Mouse (Mus musculus): ENCODE measurements around the gene Nectin2. TPM values are rescaled to one million over a fixed set of nuclear protein-coding genes. Genes with fewer than 3 reads are reported as not detected.

Nectin2 gene
- 32.1 TPM for polyA plus RNA-seq (2014; fragmentation: Illumina TruSeq; extraction: RNeasy Lipid Tissue Mini Kit (QIAGEN cat#74804); ENCODE audit: low read depth, low replicate concordance)

GRCm38 (mm10) chr7:19750217-19751069, at the start of gene Nectin2:
TSS of gene Nectin2 (minus strand) at chr7:19750483.

DNA sequence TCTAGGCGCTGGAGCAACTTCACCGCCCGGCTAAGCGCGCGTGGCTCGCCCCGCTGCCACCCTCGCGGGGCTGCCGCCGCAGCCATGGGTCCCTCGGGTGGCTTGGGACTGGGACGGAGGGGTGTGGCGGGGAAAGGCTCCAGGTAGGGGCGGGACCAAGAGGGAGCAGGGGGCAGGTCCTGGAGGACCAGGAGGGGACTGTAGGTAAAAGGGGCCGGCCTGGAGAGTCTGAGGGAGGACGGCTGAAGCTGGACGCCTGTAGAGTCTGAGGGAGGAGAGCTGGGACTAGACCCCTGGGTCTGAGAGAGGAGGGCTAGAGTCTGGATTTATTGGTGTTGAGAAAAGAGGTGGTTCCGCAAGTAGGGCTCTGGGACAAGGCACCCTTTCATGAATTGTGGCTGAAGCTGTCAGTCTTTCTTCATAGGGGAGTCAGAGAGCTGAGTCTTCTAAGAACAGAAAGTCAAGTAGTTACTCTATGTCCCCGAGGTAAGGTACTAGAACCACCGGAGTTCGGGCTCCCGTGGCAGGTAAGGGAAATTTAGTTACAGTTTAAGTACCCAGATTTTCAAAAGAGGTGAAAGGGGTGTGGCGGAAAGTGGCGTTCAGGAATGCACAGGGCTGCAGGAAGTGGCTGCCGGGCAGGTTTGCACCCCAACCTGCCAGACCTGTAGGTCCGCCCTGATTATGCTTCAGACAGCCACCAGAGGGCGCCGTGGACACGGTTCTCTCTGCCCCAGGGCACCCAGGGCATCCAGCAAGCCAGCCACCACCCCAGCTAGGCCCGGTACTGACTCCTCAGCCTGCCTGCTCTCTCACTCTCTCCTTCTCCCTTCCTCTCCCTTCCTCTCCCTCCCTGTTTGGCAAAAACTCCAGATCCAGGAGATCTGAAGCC, 46.7 kb upstream of the Nectin2 start, which contains the start of gene Cblc:
TSS of gene Cblc (minus strand) at position 113 of the 892 bp plus-strand sequence.

GRCm38 (mm10) chr7:19770984-19771391, 20.7 kb upstream of the Nectin2 start, which contains the start of gene Bcam:
TSS of gene Bcam (minus strand) at chr7:19771016.

DNA sequence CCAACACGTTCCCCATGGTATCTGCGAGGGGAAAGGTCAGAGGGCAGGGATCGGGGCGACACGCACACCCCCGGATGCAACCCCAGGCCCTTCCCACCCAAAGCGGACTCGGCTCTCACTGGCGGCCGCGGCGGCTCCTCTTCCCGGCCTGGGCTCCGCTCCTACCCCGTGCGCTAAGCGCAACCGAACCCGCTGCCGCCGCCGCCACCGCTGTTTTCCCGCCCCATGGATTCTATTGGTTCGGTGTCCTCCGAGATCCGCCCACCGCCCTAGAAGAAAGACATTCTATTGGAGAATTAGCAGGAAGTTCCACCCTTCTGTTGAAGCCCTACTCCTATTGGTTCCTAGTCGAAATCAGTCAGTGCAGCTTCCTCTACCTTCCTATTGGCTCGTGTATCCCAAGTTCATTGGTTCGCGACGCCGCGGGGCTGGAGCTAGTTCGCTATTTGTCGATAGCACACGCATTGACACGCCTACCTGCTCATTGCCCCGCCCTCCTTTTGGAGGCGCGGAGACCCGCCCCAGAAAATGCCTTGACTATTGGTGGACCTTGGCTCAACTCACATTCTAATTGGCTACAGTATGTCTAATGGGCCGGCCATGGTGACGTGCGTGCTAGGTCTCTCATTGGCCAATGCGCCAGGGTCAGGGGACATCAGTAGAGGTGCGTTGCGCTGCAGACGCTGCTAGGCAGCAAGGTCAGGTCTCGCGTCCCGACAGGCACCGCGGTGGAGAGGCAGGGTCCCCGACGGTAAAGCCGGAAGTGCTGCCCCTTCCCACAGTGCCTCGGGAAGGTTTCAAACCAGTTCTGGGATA, 34.8 kb downstream of the Nectin2 start, which contains the start of gene Tomm40:
TSS of gene Tomm40 (minus strand) at position 200 of the 816 bp plus-strand sequence.

GRCm38 (mm10) chr7:19698907-19699826, 51.1 kb downstream of the Nectin2 start, which contains the start of gene Apoe:
TSS of gene Apoe (minus strand) at chr7:19699188.

DNA sequence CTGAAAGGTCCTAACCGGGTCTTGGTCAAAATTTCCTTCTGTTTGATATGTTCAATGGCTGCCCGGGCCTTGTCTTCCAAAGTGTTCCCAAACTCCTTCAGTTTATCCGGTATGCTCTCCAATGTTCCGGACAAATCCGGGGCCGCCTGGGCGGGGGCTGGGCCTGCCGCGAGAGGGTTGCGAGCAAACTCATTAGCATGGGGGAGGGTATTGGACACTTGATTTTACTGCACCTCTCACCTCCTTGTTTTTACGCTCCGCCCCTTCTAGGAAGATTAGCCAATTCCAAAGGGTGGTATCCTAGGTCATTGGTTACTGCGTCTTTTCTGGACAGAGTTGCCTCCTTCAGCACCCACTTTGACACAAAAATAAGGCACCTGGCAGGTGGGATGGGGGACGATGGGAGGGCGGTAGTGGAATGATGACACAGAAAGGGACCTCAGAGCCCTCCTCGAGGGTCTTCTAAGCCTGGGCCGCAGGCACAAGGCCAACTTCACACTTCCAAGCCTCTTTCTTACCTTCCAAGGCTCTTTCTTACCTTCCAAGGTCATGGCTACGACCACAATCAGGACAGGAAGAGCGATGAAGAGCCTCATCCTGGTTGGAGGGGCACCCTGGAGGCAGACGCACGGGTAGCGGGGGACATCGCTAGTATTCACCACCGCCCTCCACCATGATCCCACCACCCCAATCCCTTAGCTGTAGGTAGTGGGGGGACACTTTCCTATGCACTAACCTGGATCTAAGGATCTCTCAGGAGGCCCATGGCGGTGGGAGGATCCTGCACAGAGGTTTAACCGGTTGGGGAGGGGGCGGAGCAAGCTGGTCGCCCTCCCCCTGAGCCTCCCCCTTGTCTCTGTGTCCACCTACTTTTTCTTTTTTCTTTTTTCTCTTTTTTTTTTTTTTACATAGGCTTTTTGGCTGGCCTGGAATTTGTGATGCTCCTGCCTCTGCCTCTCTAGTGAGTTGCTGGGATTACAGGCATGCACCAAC, 58.1 kb downstream of the Nectin2 start, which contains the start of gene Apoc1:
TSS of gene Apoc1 (minus strand) at position 788 of the 993 bp plus-strand sequence.

DNA sequence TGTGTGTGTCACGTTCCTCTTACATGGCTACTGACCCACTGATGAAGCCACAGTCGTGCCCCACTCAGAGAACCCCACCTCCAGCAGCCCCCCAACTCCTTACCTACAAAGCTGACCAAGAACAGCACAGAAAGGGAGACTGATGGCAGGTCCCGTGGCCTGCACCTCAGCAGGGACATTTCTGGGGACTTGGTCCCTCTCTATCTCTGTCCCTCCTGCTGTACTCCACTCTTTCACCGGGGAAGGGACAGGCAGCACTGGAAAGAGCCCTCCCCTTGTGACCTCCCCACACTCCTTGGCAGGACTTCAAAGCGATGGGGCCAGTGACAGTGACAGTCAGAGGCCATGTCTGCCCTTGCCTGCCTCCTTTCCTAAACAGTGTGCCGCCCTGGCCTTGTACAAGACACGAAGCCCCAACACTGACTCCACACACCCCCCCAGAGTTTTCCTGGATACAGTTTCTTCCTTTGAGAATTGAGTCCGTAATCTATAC, 69.0 kb downstream of the Nectin2 start, which contains the start of the genes Gm44805 and Apoc4:
TSS of gene Gm44805 (minus strand) at position 222 of the 493 bp plus-strand sequence.
TSS of gene Apoc4 (minus strand) at position 278 of the 493 bp plus-strand sequence.

GRCm38 (mm10) chr7:19677872-19678271, 72.4 kb downstream of the Nectin2 start, which contains the start of gene Apoc2:
TSS of gene Apoc2 (minus strand) at chr7:19677941.

Other genes starting within 250 kb of the Nectin2 start
- gene Bloc1s3, start 242.1 kb downstream of the Nectin2 start, polyA plus RNA-seq (2014; fragmentation: Illumina TruSeq; extraction: RNeasy Lipid Tissue Mini Kit (QIAGEN cat#74804); ENCODE audit: low read depth, low replicate concordance) = 2.7 TPM
- 23.6 TPM for gene Trappc6a, start 242.1 kb downstream of the Nectin2 start, polyA plus RNA-seq (2014; fragmentation: Illumina TruSeq; extraction: RNeasy Lipid Tissue Mini Kit (QIAGEN cat#74804); ENCODE audit: low read depth, low replicate concordance)
- not detected for gene Nkpd1, start 232.6 kb downstream of the Nectin2 start, polyA plus RNA-seq (2014; fragmentation: Illumina TruSeq; extraction: RNeasy Lipid Tissue Mini Kit (QIAGEN cat#74804); ENCODE audit: low read depth, low replicate concordance)
- 69.0 TPM for gene Ppp1r37, start 187.4 kb downstream of the Nectin2 start, polyA plus RNA-seq (2014; fragmentation: Illumina TruSeq; extraction: RNeasy Lipid Tissue Mini Kit (QIAGEN cat#74804); ENCODE audit: low read depth, low replicate concordance)
- 1.1 TPM for gene Zfp296, start 173.2 kb downstream of the Nectin2 start, polyA plus RNA-seq (2014; fragmentation: Illumina TruSeq; extraction: RNeasy Lipid Tissue Mini Kit (QIAGEN cat#74804); ENCODE audit: low read depth, low replicate concordance)
- gene Gemin7, start 172.9 kb downstream of the Nectin2 start, polyA plus RNA-seq (2014; fragmentation: Illumina TruSeq; extraction: RNeasy Lipid Tissue Mini Kit (QIAGEN cat#74804); ENCODE audit: low read depth, low replicate concordance) = 53.3 TPM
- gene Clasrp, start 146.0 kb downstream of the Nectin2 start, polyA plus RNA-seq (2014; fragmentation: Illumina TruSeq; extraction: RNeasy Lipid Tissue Mini Kit (QIAGEN cat#74804); ENCODE audit: low read depth, low replicate concordance) = 35.4 TPM
- gene Relb, start 121.0 kb downstream of the Nectin2 start, polyA plus RNA-seq (2014; fragmentation: Illumina TruSeq; extraction: RNeasy Lipid Tissue Mini Kit (QIAGEN cat#74804); ENCODE audit: low read depth, low replicate concordance) = 8.3 TPM
- gene Clptm1, start 85.5 kb downstream of the Nectin2 start, polyA plus RNA-seq (2014; fragmentation: Illumina TruSeq; extraction: RNeasy Lipid Tissue Mini Kit (QIAGEN cat#74804); ENCODE audit: low read depth, low replicate concordance) = 73.7 TPM
- 1.0 TPM for gene Apoc2, start 72.5 kb downstream of the Nectin2 start, polyA plus RNA-seq (2014; fragmentation: Illumina TruSeq; extraction: RNeasy Lipid Tissue Mini Kit (QIAGEN cat#74804); ENCODE audit: low read depth, low replicate concordance)
- gene Gm44805, start 69.1 kb downstream of the Nectin2 start, polyA plus RNA-seq (2014; fragmentation: Illumina TruSeq; extraction: RNeasy Lipid Tissue Mini Kit (QIAGEN cat#74804); ENCODE audit: low read depth, low replicate concordance) = not detected
- gene Apoc4, start 69.0 kb downstream of the Nectin2 start, polyA plus RNA-seq (2014; fragmentation: Illumina TruSeq; extraction: RNeasy Lipid Tissue Mini Kit (QIAGEN cat#74804); ENCODE audit: low read depth, low replicate concordance) = 3.5 TPM
- 21.5 TPM for gene Apoc1, start 57.8 kb downstream of the Nectin2 start, polyA plus RNA-seq (2014; fragmentation: Illumina TruSeq; extraction: RNeasy Lipid Tissue Mini Kit (QIAGEN cat#74804); ENCODE audit: low read depth, low replicate concordance)
- gene Apoe, start 51.3 kb downstream of the Nectin2 start, polyA plus RNA-seq (2014; fragmentation: Illumina TruSeq; extraction: RNeasy Lipid Tissue Mini Kit (QIAGEN cat#74804); ENCODE audit: low read depth, low replicate concordance) = 747 TPM
- gene Tomm40, start 35.0 kb downstream of the Nectin2 start, polyA plus RNA-seq (2014; fragmentation: Illumina TruSeq; extraction: RNeasy Lipid Tissue Mini Kit (QIAGEN cat#74804); ENCODE audit: low read depth, low replicate concordance) = 73.7 TPM
- gene Bcam, start 20.5 kb upstream of the Nectin2 start, polyA plus RNA-seq (2014; fragmentation: Illumina TruSeq; extraction: RNeasy Lipid Tissue Mini Kit (QIAGEN cat#74804); ENCODE audit: low read depth, low replicate concordance) = 183 TPM
- 0.45 TPM for gene Cblc, start 46.3 kb upstream of the Nectin2 start, polyA plus RNA-seq (2014; fragmentation: Illumina TruSeq; extraction: RNeasy Lipid Tissue Mini Kit (QIAGEN cat#74804); ENCODE audit: low read depth, low replicate concordance)
- 5.8 TPM for gene Bcl3, start 72.3 kb upstream of the Nectin2 start, polyA plus RNA-seq (2014; fragmentation: Illumina TruSeq; extraction: RNeasy Lipid Tissue Mini Kit (QIAGEN cat#74804); ENCODE audit: low read depth, low replicate concordance)
- gene Gm19345, start 101.5 kb upstream of the Nectin2 start, polyA plus RNA-seq (2014; fragmentation: Illumina TruSeq; extraction: RNeasy Lipid Tissue Mini Kit (QIAGEN cat#74804); ENCODE audit: low read depth, low replicate concordance) = not detected
- not detected for gene Ceacam16, start 110.8 kb upstream of the Nectin2 start, polyA plus RNA-seq (2014; fragmentation: Illumina TruSeq; extraction: RNeasy Lipid Tissue Mini Kit (QIAGEN cat#74804); ENCODE audit: low read depth, low replicate concordance)
- gene Ceacam19, start 137.5 kb upstream of the Nectin2 start, polyA plus RNA-seq (2014; fragmentation: Illumina TruSeq; extraction: RNeasy Lipid Tissue Mini Kit (QIAGEN cat#74804); ENCODE audit: low read depth, low replicate concordance) = not detected
- 37.7 TPM for gene Pvr, start 170.7 kb upstream of the Nectin2 start, polyA plus RNA-seq (2014; fragmentation: Illumina TruSeq; extraction: RNeasy Lipid Tissue Mini Kit (QIAGEN cat#74804); ENCODE audit: low read depth, low replicate concordance)
- 5.9 TPM for gene Igsf23, start 200.3 kb upstream of the Nectin2 start, polyA plus RNA-seq (2014; fragmentation: Illumina TruSeq; extraction: RNeasy Lipid Tissue Mini Kit (QIAGEN cat#74804); ENCODE audit: low read depth, low replicate concordance)
- gene Ceacam20, start 214.9 kb upstream of the Nectin2 start, polyA plus RNA-seq (2014; fragmentation: Illumina TruSeq; extraction: RNeasy Lipid Tissue Mini Kit (QIAGEN cat#74804); ENCODE audit: low read depth, low replicate concordance) = not detected
- gene Nlrp9b, start 241.0 kb upstream of the Nectin2 start, polyA plus RNA-seq (2014; fragmentation: Illumina TruSeq; extraction: RNeasy Lipid Tissue Mini Kit (QIAGEN cat#74804); ENCODE audit: low read depth, low replicate concordance) = not detected

Measured in heart, adult 10 weeks (tissue).